Comparison of ENCODE assay signal across 27 mouse cellular contexts in the genomic region with DNA sequence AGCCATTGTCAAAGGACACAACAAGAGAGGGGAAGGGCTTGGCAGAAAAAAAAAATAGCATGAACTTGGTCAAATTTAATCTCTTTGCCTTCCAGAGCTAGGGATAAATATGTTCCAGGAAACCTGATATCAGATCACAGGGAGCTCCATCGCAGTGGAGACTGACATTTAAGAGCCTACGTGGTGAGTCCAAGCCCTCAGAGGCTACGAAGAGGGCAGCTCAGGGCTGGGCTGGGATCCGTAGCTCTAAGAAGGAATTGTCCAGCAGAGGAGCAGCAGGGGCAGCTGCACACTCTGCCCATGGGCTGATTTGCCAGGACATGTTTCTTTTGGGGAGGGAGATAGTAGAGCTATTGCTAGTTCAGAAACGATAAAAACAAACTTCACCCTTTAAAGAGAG. TPM values are rescaled to one million over a fixed set of nuclear protein-coding genes. Genes with fewer than 3 reads are reported as not detected.
"Had no signal": no experiment of that assay in that cellular context is flagged by ENCODE, and none has a peak within 500 bp of the region (broad histone marks: within the 10 kb centered on the region; RNA-seq: fewer than 3 reads in every experiment).

No protein-coding gene starts in this region.

- DNase-seq: heart, adult 11 months; heart, adult 2 months; heart, postnatal 14 days; heart, postnatal 36 days; kidney, adult 18-20 months; kidney, adult 8-10 months; kidney, postnatal 10 days; kidney, postnatal 25 days; kidney, postnatal 4 days; liver; liver, embryonic 13.5 days had no signal

- H3K9ac ChIP-seq: heart, embryonic 13.5 days; heart, embryonic 15.5 days; hindbrain, embryonic 12.5 days; hindbrain, embryonic 14.5 days; intestine, embryonic 15.5 days; limb, embryonic 12.5 days; liver, embryonic 13.5 days had no signal

- H3K9me3 ChIP-seq: heart, embryonic 13.5 days; heart, embryonic 15.5 days; hindbrain, embryonic 12.5 days; intestine, embryonic 15.5 days; limb, embryonic 10.5 days; limb, embryonic 12.5 days; liver, embryonic 13.5 days had no signal

- H3K4me2 ChIP-seq: heart, embryonic 11.5 days; heart, embryonic 13.5 days; heart, embryonic 15.5 days; hindbrain, embryonic 12.5 days; hindbrain, embryonic 14.5 days; intestine, embryonic 15.5 days; limb, embryonic 12.5 days; liver, embryonic 11.5 days; liver, embryonic 13.5 days had no signal

- H3K27ac ChIP-seq: heart, adult 2 months; heart, embryonic 13.5 days; heart, embryonic 15.5 days; hindbrain, embryonic 12.5 days; hindbrain, embryonic 14.5 days; intestine, embryonic 15.5 days; layer of hippocampus, adult 2 months; left cerebral cortex, adult 2 months; limb, embryonic 10.5 days; limb, embryonic 12.5 days; liver, embryonic 13.5 days had no signal

- H3K36me3 ChIP-seq: heart, embryonic 13.5 days; heart, embryonic 15.5 days; hindbrain, embryonic 12.5 days; intestine, embryonic 15.5 days; limb, embryonic 10.5 days; limb, embryonic 12.5 days; liver, embryonic 13.5 days had no signal

- ATAC-seq: forebrain, embryonic 16.5 days; hindbrain, embryonic 16.5 days; inflammation-experienced regulatory T-cells, adult 6 months; intestine, embryonic 15.5 days; intestine, postnatal 0 days had no signal

- H3K27me3 ChIP-seq: heart, embryonic 13.5 days; heart, embryonic 15.5 days; hindbrain, embryonic 12.5 days; limb, embryonic 12.5 days; liver, embryonic 13.5 days had no signal

- H3K4me3 ChIP-seq: heart, adult 2 months; heart, embryonic 13.5 days; heart, embryonic 15.5 days; hindbrain, embryonic 12.5 days; intestine, embryonic 15.5 days; layer of hippocampus, adult 2 months; left cerebral cortex, adult 2 months; limb, embryonic 10.5 days; limb, embryonic 12.5 days; liver, embryonic 13.5 days had no signal

- H3K4me1 ChIP-seq: heart, embryonic 13.5 days; heart, embryonic 15.5 days; intestine, embryonic 15.5 days; limb, embryonic 10.5 days; liver, embryonic 13.5 days had no signal

RNA-seq across cellular contexts. Expression of a gene that starts 11.4 kb away (rescaled TPM):
- total RNA-seq: heart, adult 2 months; heart, postnatal 14 days; heart, postnatal 36 days; hematopoietic stem cell, adult 5-6 weeks had no signal
- polyA plus RNA-seq: inflammation-experienced regulatory T-cells, adult 6 months; intestine, postnatal 0 days had no signal
